Mouse (Mus musculus) T-helper 17 cell (primary cell): ENCODE results near the gene Zmym1.
"Not testable (repeated sequence)": the region's sequence is repeated elsewhere in the genome, so short reads cannot be mapped to it uniquely, and the experiment has no call there.

Experiments used
- in situ Hi-C, 2 experiments: fragments of 300-600 bp; cut with MboI, MseI; formaldehyde crosslinking; loops; 1 replicate in 1 of 2; 2 replicates in 1 of 2; pipeline ENCODE4 v1.15.1; 2025; ENCODE audit warnings: high pct_unique_total_duplicates in 2 of 2

Gene Zmym1

GRCm38 (mm10) chr4:127060585-127061290, at the start of gene Zmym1:
Gene Zmym1 (minus strand): TSS chr4:127061152.
- in situ Hi-C loops: loop anchor here in 1 of 2 experiments (5.0 kb wide), 1 partner anchor 192 kb away; no protein-coding TSS in a partner anchor

GRCm38 (mm10) chr4:127110570-127110969, 49.6 kb upstream of the Zmym1 start:
- in situ Hi-C loops: no loop called here

GRCm38 (mm10) chr4:127107566-127107965, 46.6 kb upstream of the Zmym1 start:
- in situ Hi-C loops: no loop called here

- in situ Hi-C loops: not testable (repeated sequence)
Observed at GRCm38 (mm10) chr4:127099552-127099951, 38.6 kb upstream of the Zmym1 start.

GRCm38 (mm10) chr4:127095090-127095489, 34.1 kb upstream of the Zmym1 start:
- in situ Hi-C loops: no loop called here

- in situ Hi-C loops: no loop called here
Observed at GRCm38 (mm10) chr4:127091188-127091587, 30.2 kb upstream of the Zmym1 start.

- in situ Hi-C loops: no loop called here
Observed at GRCm38 (mm10) chr4:127085761-127086160, 24.8 kb upstream of the Zmym1 start.

GRCm38 (mm10) chr4:127083131-127083530, 22.2 kb upstream of the Zmym1 start:
- in situ Hi-C loops: no loop called here

GRCm38 (mm10) chr4:127080806-127081205, 19.9 kb upstream of the Zmym1 start:
- in situ Hi-C loops: no loop called here

GRCm38 (mm10) chr4:127076875-127077548, 16.1 kb upstream of the Zmym1 start, which contains the start of gene Zmym6:
Gene Zmym6 (plus strand): TSS chr4:127077383.
- in situ Hi-C loops: no loop called here

GRCm38 (mm10) chr4:127074915-127075314, 14.0 kb upstream of the Zmym1 start:
- in situ Hi-C loops: loop anchor here in 1 of 2 experiments (5.0 kb wide), 1 partner anchor 97 kb away; no protein-coding TSS in a partner anchor

GRCm38 (mm10) chr4:127064051-127064450, 3.1 kb upstream of the Zmym1 start:
- in situ Hi-C loops: loop anchor here in 1 of 2 experiments (5.0 kb wide), 1 partner anchor 188 kb away; no protein-coding TSS in a partner anchor

GRCm38 (mm10) chr4:127054522-127055198, 6.3 kb downstream of the Zmym1 start:
- in situ Hi-C loops: loop anchor here in 1 of 2 experiments (10.0 kb wide), 1 partner anchor 190 kb away; the partner anchor contains the start of gene Smim12

- in situ Hi-C loops: loop anchor here in 1 of 2 experiments (10.0 kb wide), 1 partner anchor 192 kb away; the partner anchor contains the start of gene Smim12
Observed at GRCm38 (mm10) chr4:127053071-127053470, 7.9 kb downstream of the Zmym1 start.

- in situ Hi-C loops: loop anchor here in 1 of 2 experiments (10.0 kb wide), 1 partner anchor 194 kb away; the partner anchor contains the start of gene Smim12
Observed at GRCm38 (mm10) chr4:127051121-127051520, 9.8 kb downstream of the Zmym1 start.

GRCm38 (mm10) chr4:127043540-127043939, 17.4 kb downstream of the Zmym1 start:
- in situ Hi-C loops: loop anchor here in 1 of 2 experiments (5.0 kb wide), 1 partner anchor 66 kb away; no protein-coding TSS in a partner anchor

- in situ Hi-C loops: loop anchor here in 1 of 2 experiments (5.0 kb wide), 1 partner anchor 63 kb away; no protein-coding TSS in a partner anchor
Observed at GRCm38 (mm10) chr4:127039871-127040483, 21.0 kb downstream of the Zmym1 start.

GRCm38 (mm10) chr4:127038828-127039349, 22.1 kb downstream of the Zmym1 start:
- in situ Hi-C loops: no loop called here

- in situ Hi-C loops: no loop called here
Observed at GRCm38 (mm10) chr4:127037908-127038827, 22.8 kb downstream of the Zmym1 start.

- in situ Hi-C loops: no loop called here
Observed at GRCm38 (mm10) chr4:127037158-127037557, 23.8 kb downstream of the Zmym1 start.
